ENCODE assay signal across 26 mouse cellular contexts in genomic region chr9:74921422-74921821, GRCm38 (mm10). TPM values are rescaled to one million over a fixed set of nuclear protein-coding genes. Genes with fewer than 3 reads are reported as not detected.
DNase-seq lines count a peak whose midpoint lies in the region; ATAC-seq and TF ChIP-seq lines count a peak whose summit lies in the region.
"Had no signal": no experiment of that assay in that cellular context is flagged by ENCODE, and none has a peak within 500 bp of the region (broad histone marks: within the 10 kb centered on the region; RNA-seq: fewer than 3 reads in every experiment).

No protein-coding gene starts in this region.

- no peak for TF ChIP-seq CTCF in kidney, adult 2 months (conservative IDR thresholded peaks at IDR 0.05; ENCODE audit: insufficient read depth, insufficient read length, low read depth, low read length)
- no peak for TF ChIP-seq CTCF in midbrain, postnatal 0 days (IDR thresholded peaks at IDR 0.05)

- no peak overlapping the region for H3K4me3 ChIP-seq in kidney, adult 2 months (ENCODE audit: insufficient read depth, low read depth, low read length)
- no peak overlapping the region for H3K4me3 ChIP-seq in kidney, embryonic 15.5 days (replicated peaks)
- no peak overlapping the region for H3K4me3 ChIP-seq in kidney, embryonic 14.5 days (ENCODE audit: low read length)
- H3K4me3 ChIP-seq in midbrain, embryonic 11.5 days (ENCODE audit: low read depth, low read length), result no peak overlapping the region
- H3K4me3 ChIP-seq in midbrain, postnatal 0 days (ENCODE audit: low read depth, low read length), result no peak overlapping the region
- H3K4me3 ChIP-seq: embryonic facial prominence, embryonic 15.5 days; erythroblast, embryonic 14.5 days; heart, embryonic 15.5 days had no signal

- no peak overlapping the region for H3K4me2 ChIP-seq in kidney, embryonic 15.5 days
- H3K4me2 ChIP-seq in kidney, embryonic 14.5 days (replicated peaks; ENCODE audit: low read depth, low read length), result no peak overlapping the region
- H3K4me2 ChIP-seq in midbrain, embryonic 11.5 days, result no peak overlapping the region
- H3K4me2 ChIP-seq in midbrain, postnatal 0 days (ENCODE audit: low read depth, low read length, poor library complexity, severe bottlenecking), result no peak overlapping the region
- H3K4me2 ChIP-seq: embryonic facial prominence, embryonic 15.5 days; heart, embryonic 11.5 days; heart, embryonic 15.5 days; hindbrain, embryonic 14.5 days had no signal

- no peak for ATAC-seq in kidney, embryonic 15.5 days (replicated peaks; ENCODE audit: low FRiP score)
- no peak for ATAC-seq in kidney, embryonic 14.5 days (ENCODE audit: low FRiP score, low TSS enrichment)
- ATAC-seq in midbrain, embryonic 11.5 days (ENCODE audit: low FRiP score), result no peak
- ATAC-seq in midbrain, postnatal 0 days (ENCODE audit: low FRiP score), result no peak
- ATAC-seq: forebrain, embryonic 16.5 days had no signal

- TF ChIP-seq POLR2A in kidney, adult 2 months (IDR thresholded peaks at IDR 0.05; ENCODE audit: low read depth, low read length), result no peak

- peak; percentile 79 for DNase-seq in kidney, adult 2 months
- DNase-seq in kidney, postnatal 25 days, result peak; percentile 52 to 84
- DNase-seq in midbrain, embryonic 11.5 days (ENCODE audit: low spot score, missing footprints), result peak; percentile 28
- DNase-seq in midbrain, postnatal 0 days (ENCODE audit: low spot score), result no peak
- peak; percentile 35 for DNase-seq in yolk sac, embryonic 10.5 days (ENCODE audit: low spot score)
- DNase-seq in layer of hippocampus, adult 8-10 months (ENCODE audit: low spot score in 2 of 2), result no peak
- DNase-seq: adrenal gland, postnatal 10 days; cerebellum, adult 11 months; cerebellum, adult 8-10 months; cerebellum, postnatal 14 days; embryo, embryonic 11 days; gastrocnemius, postnatal 10 days; heart, adult 18-20 months; heart, postnatal 14 days had no signal

- no peaks in the 10 kb centered on the region for H3K36me3 ChIP-seq in kidney, adult 2 months (ENCODE audit: control insufficient read depth, insufficient read depth, low read length)
- H3K36me3 ChIP-seq in kidney, embryonic 15.5 days, result no peaks in the 10 kb centered on the region
- H3K36me3 ChIP-seq in kidney, embryonic 14.5 days (ENCODE audit: control insufficient read depth, insufficient read depth, low read length), result no peaks in the 10 kb centered on the region
- H3K36me3 ChIP-seq in midbrain, embryonic 11.5 days (ENCODE audit: control insufficient read depth, insufficient read depth, low read length), result no peaks in the 10 kb centered on the region
- H3K36me3 ChIP-seq in midbrain, postnatal 0 days (ENCODE audit: insufficient read depth, low read length), result no peaks in the 10 kb centered on the region
- H3K36me3 ChIP-seq: embryonic facial prominence, embryonic 15.5 days; heart, embryonic 15.5 days had no signal

- H3K9me3 ChIP-seq in kidney, embryonic 15.5 days (replicated peaks), result no peaks in the 10 kb centered on the region
- H3K9me3 ChIP-seq in kidney, embryonic 14.5 days (ENCODE audit: control insufficient read depth, low read length), result peaks cover 5% of the 10 kb centered on the region; the same call in 1 of the 2 replicates
- H3K9me3 ChIP-seq in midbrain, embryonic 11.5 days (ENCODE audit: control insufficient read depth, low read length), result no peaks in the 10 kb centered on the region
- H3K9me3 ChIP-seq in midbrain, postnatal 0 days (ENCODE audit: low read length), result no peaks in the 10 kb centered on the region; the same call in 1 of the 2 replicates
- H3K9me3 ChIP-seq: embryonic facial prominence, embryonic 15.5 days; heart, embryonic 15.5 days had no signal

- WGBS in kidney, adult 2 months, result 24% methylated on average over 1 of the region's 1 CpGs
- 37% methylated on average over 1 of the region's 1 CpGs for WGBS in kidney, embryonic 15.5 days
- WGBS in kidney, embryonic 14.5 days, result 18% methylated on average over 1 of the region's 1 CpGs
- WGBS in midbrain, embryonic 11.5 days, result 50% methylated on average over 1 of the region's 1 CpGs
- 61% methylated on average over 1 of the region's 1 CpGs for WGBS in midbrain, postnatal 0 days

- H3K4me1 ChIP-seq in kidney, adult 2 months (ENCODE audit: control insufficient read depth, insufficient read depth, low read length), result peaks cover 17% of the 10 kb centered on the region
- H3K4me1 ChIP-seq in kidney, embryonic 15.5 days, result peaks cover 16% of the 10 kb centered on the region
- peaks cover 8% of the 10 kb centered on the region; the same call in 1 of the 2 replicates for H3K4me1 ChIP-seq in kidney, embryonic 14.5 days (ENCODE audit: control insufficient read depth, insufficient read depth, low read length)
- peaks cover 8% of the 10 kb centered on the region; the same call in 1 of the 2 replicates for H3K4me1 ChIP-seq in midbrain, embryonic 11.5 days (ENCODE audit: control insufficient read depth, insufficient read depth, low read length)
- no peaks in the 10 kb centered on the region for H3K4me1 ChIP-seq in midbrain, postnatal 0 days (ENCODE audit: insufficient read depth, low read length)

- no peak overlapping the region for H3K9ac ChIP-seq in kidney, embryonic 15.5 days
- H3K9ac ChIP-seq in kidney, embryonic 14.5 days (ENCODE audit: low read depth, low read length), result no peak overlapping the region
- no peak overlapping the region for H3K9ac ChIP-seq in midbrain, embryonic 11.5 days (ENCODE audit: low read length)
- no peak overlapping the region for H3K9ac ChIP-seq in midbrain, postnatal 0 days (replicated peaks; ENCODE audit: low read length, poor library complexity, severe bottlenecking)
- H3K9ac ChIP-seq: embryonic facial prominence, embryonic 15.5 days; heart, embryonic 15.5 days; hindbrain, embryonic 14.5 days had no signal

- H3K27me3 ChIP-seq in kidney, adult 2 months (replicated peaks; ENCODE audit: control insufficient read depth, insufficient read depth, low read length), result no peaks in the 10 kb centered on the region
- no peaks in the 10 kb centered on the region for H3K27me3 ChIP-seq in kidney, embryonic 15.5 days
- no peaks in the 10 kb centered on the region for H3K27me3 ChIP-seq in kidney, embryonic 14.5 days (ENCODE audit: control insufficient read depth, insufficient read depth, low read length)
- H3K27me3 ChIP-seq in midbrain, embryonic 11.5 days (ENCODE audit: control insufficient read depth, insufficient read depth, low read length), result no peaks in the 10 kb centered on the region
- no peaks in the 10 kb centered on the region for H3K27me3 ChIP-seq in midbrain, postnatal 0 days (ENCODE audit: insufficient read depth, low read length)
- H3K27me3 ChIP-seq: embryonic facial prominence, embryonic 15.5 days; heart, embryonic 15.5 days had no signal

- H3K27ac ChIP-seq in kidney, adult 2 months (ENCODE audit: insufficient read depth, low read depth, low read length), result peak overlapping the region; percentile 47; the same call in 1 of the 2 replicates
- H3K27ac ChIP-seq in kidney, embryonic 15.5 days, result no peak overlapping the region
- H3K27ac ChIP-seq in kidney, embryonic 14.5 days (ENCODE audit: low read depth, low read length), result no peak overlapping the region
- H3K27ac ChIP-seq in midbrain, embryonic 11.5 days (ENCODE audit: low read depth, low read length), result no peak overlapping the region
- H3K27ac ChIP-seq in midbrain, postnatal 0 days (ENCODE audit: low read depth, low read length), result no peak overlapping the region
- H3K27ac ChIP-seq: embryonic facial prominence, embryonic 15.5 days; heart, embryonic 15.5 days; hindbrain, embryonic 14.5 days had no signal

RNA-seq across cellular contexts. Expression of gene Fam214a, which starts 31.3 kb away (rescaled TPM):
- polyA plus RNA-seq in kidney, adult 2 months (2012; rRNA removed), result 12.1 and 12.8 TPM in 2 replicates
- polyA plus RNA-seq in kidney, embryonic 15.5 days (2015; fragmentation: Nextera tagmentation; extraction: Ambion mirVana), result 11.1 and 12.0 TPM in 2 replicates
- polyA plus RNA-seq in kidney, embryonic 14.5 days (2014; fragmentation: Nextera tagmentation; extraction: Ambion mirVana), result 6.0 and 10.4 TPM in 2 replicates
- 17.6 and 18.9 TPM in 2 replicates for polyA plus RNA-seq in midbrain, embryonic 11.5 days (2014; fragmentation: Nextera tagmentation; extraction: Ambion mirVana)
- 32.3 and 36.0 TPM in 2 replicates for total RNA-seq in midbrain, postnatal 0 days (2014; rRNA removed)
- polyA plus RNA-seq in midbrain, postnatal 0 days (2015; fragmentation: Nextera tagmentation; extraction: Ambion mirVana), result 18.2 and 18.9 TPM in 2 replicates
- total RNA-seq in layer of hippocampus, adult 8-10 months (2022), result 10 to 100 TPM; 41.4 to 54.5 (median 46.0) TPM
- polyA plus RNA-seq: erythroblast, embryonic 14.5 days had no signal

RNA-seq across cellular contexts. Expression of gene Onecut1, which starts 59.7 kb away (rescaled TPM):
- polyA plus RNA-seq in kidney, adult 2 months (2012; rRNA removed), result not detected in 2 replicates
- 0.10 and 0.13 TPM in 2 replicates for polyA plus RNA-seq in kidney, embryonic 15.5 days (2015; fragmentation: Nextera tagmentation; extraction: Ambion mirVana)
- polyA plus RNA-seq in kidney, embryonic 14.5 days (2014; fragmentation: Nextera tagmentation; extraction: Ambion mirVana), result 0.04 and 0.15 TPM in 2 replicates
- 14.7 and 14.8 TPM in 2 replicates for polyA plus RNA-seq in midbrain, embryonic 11.5 days (2014; fragmentation: Nextera tagmentation; extraction: Ambion mirVana)
- 7.5 and 8.4 TPM in 2 replicates for total RNA-seq in midbrain, postnatal 0 days (2014; rRNA removed)
- 3.8 and 5.0 TPM in 2 replicates for polyA plus RNA-seq in midbrain, postnatal 0 days (2015; fragmentation: Nextera tagmentation; extraction: Ambion mirVana)
- 1 to 10 TPM in 2 of 4 experiments, under 1 TPM in 2; 0.41 to 1.5 (median 0.73) TPM for total RNA-seq in layer of hippocampus, adult 8-10 months (2022)
- total RNA-seq: common myeloid progenitor, adult 5-6 weeks; gastrocnemius, postnatal 10 days; gastrocnemius, postnatal 4 days; heart, adult 18-20 months; heart, postnatal 14 days; hematopoietic stem cell, adult 5-6 weeks; MEL had no signal
- polyA plus RNA-seq: erythroblast, embryonic 14.5 days; heart, embryonic 15.5 days had no signal

Comparison
In these comparisons a context has a peak if more than half of its experiments do, and no peak if none do; other contexts are left out.
1. DNase-seq: peak in kidney, adult 2 months (single experiment), kidney, postnatal 25 days (2 of 2), midbrain, embryonic 11.5 days (single experiment) and yolk sac, embryonic 10.5 days (single experiment); none in midbrain, postnatal 0 days (single experiment) and layer of hippocampus, adult 8-10 months (0 of 2).